In genomic region chr4:149920886-149921285, GRCm38 (mm10) we compare ENCODE assay signal across 8 mouse cellular contexts. TPM values are rescaled to one million over a fixed set of nuclear protein-coding genes. Genes with fewer than 3 reads are reported as not detected.
DNase-seq lines count a peak whose midpoint lies in the region; ATAC-seq and TF ChIP-seq lines count a peak whose summit lies in the region.

No protein-coding gene starts in this region.

- no peak for TF ChIP-seq CTCF in gastrocnemius, adult 2 months (IDR thresholded peaks at IDR 0.05)
- peak; percentile 52 for TF ChIP-seq CTCF in intestine, postnatal 0 days (IDR thresholded peaks at IDR 0.05; ENCODE audit: low read depth)

- H3K9ac ChIP-seq in midbrain, embryonic 11.5 days (ENCODE audit: low read length), result no peak overlapping the region
- H3K9ac ChIP-seq in midbrain, embryonic 13.5 days (replicated peaks), result no peak overlapping the region
- H3K9ac ChIP-seq in intestine, postnatal 0 days (ENCODE audit: low read depth, low read length), result no peak overlapping the region
- H3K9ac ChIP-seq in stomach, embryonic 16.5 days (ENCODE audit: low read length), result peak overlapping the region; percentile 56

- no peaks in the 10 kb centered on the region for H3K36me3 ChIP-seq in midbrain, embryonic 11.5 days (ENCODE audit: control insufficient read depth, insufficient read depth, low read length)
- no peaks in the 10 kb centered on the region for H3K36me3 ChIP-seq in midbrain, embryonic 13.5 days
- H3K36me3 ChIP-seq in intestine, postnatal 0 days (ENCODE audit: control insufficient read depth, insufficient read depth), result peaks cover 2% of the 10 kb centered on the region; the same call in 1 of the 2 replicates
- no peaks in the 10 kb centered on the region for H3K36me3 ChIP-seq in stomach, embryonic 16.5 days (ENCODE audit: control insufficient read depth, insufficient read depth, low read length)

- H3K4me2 ChIP-seq in midbrain, embryonic 11.5 days, result no peak overlapping the region
- H3K4me2 ChIP-seq in midbrain, embryonic 13.5 days (replicated peaks), result no peak overlapping the region
- H3K4me2 ChIP-seq in intestine, postnatal 0 days (replicated peaks; ENCODE audit: low read depth), result peak overlapping the region; percentile 40
- H3K4me2 ChIP-seq in stomach, embryonic 16.5 days (ENCODE audit: low read depth, low read length), result peak overlapping the region; percentile 10; the same call in 1 of the 2 replicates

- WGBS in midbrain, embryonic 11.5 days, result 50% methylated on average over 12 of the region's 12 CpGs
- 37% methylated on average over 12 of the region's 12 CpGs for WGBS in midbrain, embryonic 13.5 days
- WGBS in intestine, postnatal 0 days, result 19% methylated on average over 12 of the region's 12 CpGs
- WGBS in stomach, embryonic 16.5 days, result 28% methylated on average over 12 of the region's 12 CpGs

- no peaks in the 10 kb centered on the region for H3K9me3 ChIP-seq in midbrain, embryonic 11.5 days (ENCODE audit: control insufficient read depth, low read length)
- H3K9me3 ChIP-seq in midbrain, embryonic 13.5 days, result no peaks in the 10 kb centered on the region; the same call in 1 of the 2 replicates
- H3K9me3 ChIP-seq in intestine, postnatal 0 days (ENCODE audit: control insufficient read depth), result no peaks in the 10 kb centered on the region
- H3K9me3 ChIP-seq in stomach, embryonic 16.5 days (replicated peaks; ENCODE audit: control insufficient read depth, low read length), result no peaks in the 10 kb centered on the region

- intact Hi-C loops in gastrocnemius, adult 2 months (cut with DNase I), result no loop called here

- no peak overlapping the region for H3K27ac ChIP-seq in midbrain, embryonic 11.5 days (ENCODE audit: low read depth, low read length)
- H3K27ac ChIP-seq in midbrain, embryonic 13.5 days, result no peak overlapping the region
- peak overlapping the region; percentile 85 for H3K27ac ChIP-seq in gastrocnemius, adult 2 months
- H3K27ac ChIP-seq in intestine, postnatal 0 days (ENCODE audit: low read depth, low read length), result peak overlapping the region; percentile 89
- H3K27ac ChIP-seq in stomach, embryonic 16.5 days (ENCODE audit: low read length), result peak overlapping the region; percentile 60; the same call in 1 of the 2 replicates

- no peaks in the 10 kb centered on the region for H3K27me3 ChIP-seq in midbrain, embryonic 11.5 days (ENCODE audit: control insufficient read depth, insufficient read depth, low read length)
- no peaks in the 10 kb centered on the region for H3K27me3 ChIP-seq in midbrain, embryonic 13.5 days
- no peaks in the 10 kb centered on the region for H3K27me3 ChIP-seq in intestine, postnatal 0 days (replicated peaks; ENCODE audit: control insufficient read depth, insufficient read depth, low read length)
- no peaks in the 10 kb centered on the region for H3K27me3 ChIP-seq in stomach, embryonic 16.5 days (ENCODE audit: control insufficient read depth, insufficient read depth, low read length)

- ATAC-seq in midbrain, embryonic 11.5 days (ENCODE audit: low FRiP score), result no peak
- no peak for ATAC-seq in midbrain, embryonic 13.5 days
- peak; percentile 34 for ATAC-seq in intestine, postnatal 0 days
- ATAC-seq in stomach, embryonic 16.5 days (ENCODE audit: insufficient read depth, low FRiP score), result 0 out of 2 replicates have a peak, but pooled peaks have one; percentile 16
- ATAC-seq in cerebellum, adult (ENCODE audit: insufficient number of reproducible peaks, low FRiP score, low TSS enrichment), result no peak

- H3K4me3 ChIP-seq in midbrain, embryonic 11.5 days (ENCODE audit: low read depth, low read length), result no peak overlapping the region
- H3K4me3 ChIP-seq in midbrain, embryonic 13.5 days (replicated peaks), result no peak overlapping the region
- H3K4me3 ChIP-seq in gastrocnemius, adult 2 months, result peak overlapping the region; percentile 55
- no peak overlapping the region for H3K4me3 ChIP-seq in intestine, postnatal 0 days (ENCODE audit: low read depth, low read length)
- H3K4me3 ChIP-seq in stomach, embryonic 16.5 days (replicated peaks; ENCODE audit: low read length), result no peak overlapping the region

- DNase-seq in midbrain, embryonic 11.5 days (ENCODE audit: low spot score, missing footprints), result peak; percentile 88
- peak; percentile 62 for DNase-seq in gastrocnemius, adult 2 months
- DNase-seq in kidney, adult 18-20 months, result no peak
- DNase-seq in testis, postnatal 14 days (ENCODE audit: low spot score), result no peak

- peaks cover 12% of the 10 kb centered on the region for H3K4me1 ChIP-seq in midbrain, embryonic 11.5 days (ENCODE audit: control insufficient read depth, insufficient read depth, low read length)
- H3K4me1 ChIP-seq in midbrain, embryonic 13.5 days (replicated peaks), result peaks cover 17% of the 10 kb centered on the region
- peaks cover 28% of the 10 kb centered on the region for H3K4me1 ChIP-seq in intestine, postnatal 0 days (replicated peaks; ENCODE audit: control insufficient read depth, insufficient read depth, low read length)
- peaks cover 34% of the 10 kb centered on the region for H3K4me1 ChIP-seq in stomach, embryonic 16.5 days (ENCODE audit: control insufficient read depth, insufficient read depth, low read length)

RNA-seq across cellular contexts. Expression of gene Spsb1, which starts 34.0 kb away (rescaled TPM):
- polyA plus RNA-seq in midbrain, embryonic 11.5 days (2014; fragmentation: Nextera tagmentation; extraction: Ambion mirVana), result 6.3 and 7.5 TPM in 2 replicates
- 4.0 and 4.8 TPM in 2 replicates for polyA plus RNA-seq in midbrain, embryonic 13.5 days (2015; fragmentation: Nextera tagmentation; extraction: Ambion mirVana)
- total RNA-seq in gastrocnemius, adult 2 months (2021), result 10 to 100 TPM in 1 of 2 experiments, 1 to 10 TPM in 1; 5.5 to 16.1 TPM
- polyA plus RNA-seq in intestine, postnatal 0 days (2015; fragmentation: Nextera tagmentation; extraction: Ambion mirVana), result 26.4 and 26.5 TPM in 2 replicates
- polyA plus RNA-seq in stomach, embryonic 16.5 days (2015; fragmentation: Nextera tagmentation; extraction: Ambion mirVana), result 14.6 and 17.0 TPM in 2 replicates

Comparison
In these comparisons a context has a peak if more than half of its experiments do, and no peak if none do; other contexts are left out.
1. ATAC-seq: peak in intestine, postnatal 0 days (single experiment) and stomach, embryonic 16.5 days (single experiment); none in midbrain, embryonic 11.5 days (single experiment), midbrain, embryonic 13.5 days (single experiment) and cerebellum, adult (single experiment).
2. DNase-seq: peak in midbrain, embryonic 11.5 days (single experiment) and gastrocnemius, adult 2 months (single experiment); none in kidney, adult 18-20 months (single experiment) and testis, postnatal 14 days (single experiment).
3. H3K27ac ChIP-seq: peak in gastrocnemius, adult 2 months (single experiment), intestine, postnatal 0 days (single experiment) and stomach, embryonic 16.5 days (single experiment); none in midbrain, embryonic 11.5 days (single experiment) and midbrain, embryonic 13.5 days (single experiment).
4. H3K4me2 ChIP-seq: peak in intestine, postnatal 0 days (single experiment) and stomach, embryonic 16.5 days (single experiment); none in midbrain, embryonic 11.5 days (single experiment) and midbrain, embryonic 13.5 days (single experiment).